Mouse (Mus musculus): ENCODE results near the gene Lamb1. TPM values are rescaled to one million over a fixed set of nuclear protein-coding genes. Genes with fewer than 3 reads are reported as not detected.

Gene Lamb1
- polyA plus RNA-seq, 1 experiment from 2014 or later, result 24.4 TPM

GRCm38 (mm10) chr12:31317670-31318408 lies 52.8 kb downstream of the Lamb1 start:
- 89% methylated on average over 7 of the region's 7 CpGs for WGBS

GRCm38 (mm10) chr12:31318409-31318963 lies 53.5 kb downstream of the Lamb1 start:
- DNase-seq (ENCODE audit: low spot score), result no peak
- no peak for ATAC-seq (replicated peaks; ENCODE audit: low FRiP score)
- no peaks in the 10 kb centered on the region for H3K9me3 ChIP-seq (ENCODE audit: control insufficient read depth, low read length)
- no peak overlapping the region for H3K9ac ChIP-seq (ENCODE audit: low read length)
- H3K4me2 ChIP-seq (ENCODE audit: low read depth, low read length, severe bottlenecking), result no peak overlapping the region
- no peak overlapping the region for H3K4me3 ChIP-seq (ENCODE audit: low read depth, low read length)
- WGBS, result 93% methylated on average over 10 of the region's 10 CpGs
- no peaks in the 10 kb centered on the region for H3K4me1 ChIP-seq (replicated peaks; ENCODE audit: control insufficient read depth, insufficient read depth, low read length)
- no peaks in the 10 kb centered on the region for H3K36me3 ChIP-seq (ENCODE audit: control insufficient read depth, insufficient read depth, low read length)
- H3K27me3 ChIP-seq (ENCODE audit: control insufficient read depth, insufficient read depth, low read length), result no peaks in the 10 kb centered on the region
- H3K27ac ChIP-seq (ENCODE audit: low read depth, low read length), result no peak overlapping the region

More at GRCm38 (mm10) chr12:31317670-31318408, 52.8 kb downstream of the Lamb1 start:
- Histone ChIP-seq H3K27me3 (ENCODE audit: control insufficient read depth, insufficient read depth, low read length) (no peaks in the 10 kb centered on the region), H3K4me3 (ENCODE audit: low read depth, low read length) (no peak overlapping the region), H3K27ac (ENCODE audit: low read depth, low read length) (no peak overlapping the region), H3K4me2 (ENCODE audit: low read depth, low read length, severe bottlenecking) (no peak overlapping the region), H3K36me3 (ENCODE audit: control insufficient read depth, insufficient read depth, low read length) (no peaks in the 10 kb centered on the region), H3K9ac (ENCODE audit: low read length) (no peak overlapping the region), H3K9me3 (ENCODE audit: control insufficient read depth, low read length) (no peaks in the 10 kb centered on the region), H3K4me1 (replicated peaks; ENCODE audit: control insufficient read depth, insufficient read depth, low read length) (no peaks in the 10 kb centered on the region)
- DNase-seq (ENCODE audit: low spot score) (no peak), ATAC-seq (replicated peaks; ENCODE audit: low FRiP score) (no peak)

GRCm38 (mm10) chr12:31320817-31321216 lies 55.8 kb downstream of the Lamb1 start:
- 85% methylated on average over 13 of the region's 13 CpGs for WGBS
- Histone ChIP-seq H3K27me3 (ENCODE audit: control insufficient read depth, insufficient read depth, low read length) (no peaks in the 10 kb centered on the region), H3K9me3 (ENCODE audit: control insufficient read depth, low read length) (no peaks in the 10 kb centered on the region), H3K36me3 (ENCODE audit: control insufficient read depth, insufficient read depth, low read length) (no peaks in the 10 kb centered on the region), H3K4me3 (ENCODE audit: low read depth, low read length) (no peak overlapping the region), H3K4me1 (replicated peaks; ENCODE audit: control insufficient read depth, insufficient read depth, low read length) (no peaks in the 10 kb centered on the region), H3K9ac (ENCODE audit: low read length) (no peak overlapping the region), H3K4me2 (ENCODE audit: low read depth, low read length, severe bottlenecking) (no peak overlapping the region), H3K27ac (ENCODE audit: low read depth, low read length) (no peak overlapping the region)
- no peak for DNase-seq (ENCODE audit: low spot score)
- no peak for ATAC-seq (replicated peaks; ENCODE audit: low FRiP score)

GRCm38 (mm10) chr12:31321532-31321931 lies 56.5 kb downstream of the Lamb1 start:
- H3K27me3 ChIP-seq (ENCODE audit: control insufficient read depth, insufficient read depth, low read length), result no peaks in the 10 kb centered on the region
- DNase-seq (ENCODE audit: low spot score), result no peak
- no peak for ATAC-seq (replicated peaks; ENCODE audit: low FRiP score)

GRCm38 (mm10) chr12:31323136-31323695 lies 58.2 kb downstream of the Lamb1 start:
- Histone ChIP-seq H3K9ac (ENCODE audit: low read length) (no peak overlapping the region), H3K27me3 (ENCODE audit: control insufficient read depth, insufficient read depth, low read length) (no peaks in the 10 kb centered on the region), H3K27ac (ENCODE audit: low read depth, low read length) (no peak overlapping the region), H3K36me3 (ENCODE audit: control insufficient read depth, insufficient read depth, low read length) (no peaks in the 10 kb centered on the region), H3K9me3 (ENCODE audit: control insufficient read depth, low read length) (no peaks in the 10 kb centered on the region), H3K4me2 (ENCODE audit: low read depth, low read length, severe bottlenecking) (no peak overlapping the region), H3K4me1 (replicated peaks; ENCODE audit: control insufficient read depth, insufficient read depth, low read length) (no peaks in the 10 kb centered on the region), H3K4me3 (ENCODE audit: low read depth, low read length) (no peak overlapping the region)
- no peak for DNase-seq (ENCODE audit: low spot score)
- 93% methylated on average over 9 of the region's 9 CpGs for WGBS
- no peak for ATAC-seq (replicated peaks; ENCODE audit: low FRiP score)

More at GRCm38 (mm10) chr12:31321532-31321931, 56.5 kb downstream of the Lamb1 start:
- 93% methylated on average over 1 of the region's 1 CpGs for WGBS
- Histone ChIP-seq H3K4me1 (replicated peaks; ENCODE audit: control insufficient read depth, insufficient read depth, low read length) (no peaks in the 10 kb centered on the region), H3K4me2 (ENCODE audit: low read depth, low read length, severe bottlenecking) (no peak overlapping the region), H3K27ac (ENCODE audit: low read depth, low read length) (no peak overlapping the region), H3K9me3 (ENCODE audit: control insufficient read depth, low read length) (no peaks in the 10 kb centered on the region), H3K36me3 (ENCODE audit: control insufficient read depth, insufficient read depth, low read length) (no peaks in the 10 kb centered on the region), H3K4me3 (ENCODE audit: low read depth, low read length) (no peak overlapping the region), H3K9ac (ENCODE audit: low read length) (no peak overlapping the region)

- Histone ChIP-seq H3K4me2 (ENCODE audit: low read depth, low read length, severe bottlenecking) (no peak overlapping the region), H3K4me3 (ENCODE audit: low read depth, low read length) (no peak overlapping the region), H3K27me3 (ENCODE audit: control insufficient read depth, insufficient read depth, low read length) (no peaks in the 10 kb centered on the region), H3K9ac (ENCODE audit: low read length) (no peak overlapping the region), H3K9me3 (ENCODE audit: control insufficient read depth, low read length) (no peaks in the 10 kb centered on the region), H3K27ac (ENCODE audit: low read depth, low read length) (no peak overlapping the region), H3K36me3 (ENCODE audit: control insufficient read depth, insufficient read depth, low read length) (no peaks in the 10 kb centered on the region), H3K4me1 (replicated peaks; ENCODE audit: control insufficient read depth, insufficient read depth, low read length) (no peaks in the 10 kb centered on the region)
- ATAC-seq (replicated peaks; ENCODE audit: low FRiP score), result no peak
- DNase-seq (ENCODE audit: low spot score), result no peak
- 92% methylated on average over 9 of the region's 9 CpGs for WGBS
Observed at GRCm38 (mm10) chr12:31327139-31327538, 62.1 kb downstream of the Lamb1 start.

- Histone ChIP-seq H3K27ac (ENCODE audit: low read depth, low read length) (no peak overlapping the region), H3K4me1 (replicated peaks; ENCODE audit: control insufficient read depth, insufficient read depth, low read length) (no peaks in the 10 kb centered on the region), H3K36me3 (ENCODE audit: control insufficient read depth, insufficient read depth, low read length) (peaks cover 5% of the 10 kb centered on the region), H3K4me2 (ENCODE audit: low read depth, low read length, severe bottlenecking) (no peak overlapping the region), H3K4me3 (ENCODE audit: low read depth, low read length) (no peak overlapping the region), H3K9ac (ENCODE audit: low read length) (no peak overlapping the region), H3K27me3 (ENCODE audit: control insufficient read depth, insufficient read depth, low read length) (no peaks in the 10 kb centered on the region), H3K9me3 (ENCODE audit: control insufficient read depth, low read length) (no peaks in the 10 kb centered on the region)
- 98% methylated on average over 1 of the region's 1 CpGs for WGBS
- ATAC-seq (replicated peaks; ENCODE audit: low FRiP score) (no peak), DNase-seq (ENCODE audit: low spot score) (no peak)
Observed at GRCm38 (mm10) chr12:31333261-31333660, 68.2 kb downstream of the Lamb1 start.

- no peaks in the 10 kb centered on the region for H3K9me3 ChIP-seq (ENCODE audit: control insufficient read depth, low read length)
- no peak for ATAC-seq (replicated peaks; ENCODE audit: low FRiP score)
- H3K4me1 ChIP-seq (replicated peaks; ENCODE audit: control insufficient read depth, insufficient read depth, low read length), result no peaks in the 10 kb centered on the region; the same call in 1 of the 2 replicates
- no peaks in the 10 kb centered on the region for H3K36me3 ChIP-seq (ENCODE audit: control insufficient read depth, insufficient read depth, low read length)
- peak overlapping the region; percentile 85 for H3K9ac ChIP-seq (ENCODE audit: low read length)
- no peak overlapping the region for H3K27ac ChIP-seq (ENCODE audit: low read depth, low read length)
- 32% methylated on average over 15 of the region's 15 CpGs for WGBS
- H3K4me2 ChIP-seq (ENCODE audit: low read depth, low read length, severe bottlenecking), result peak overlapping the region; percentile 71
- DNase-seq (ENCODE audit: low spot score), result no peak
- peak overlapping the region; percentile 85 for H3K4me3 ChIP-seq (ENCODE audit: low read depth, low read length)
- no peaks in the 10 kb centered on the region for H3K27me3 ChIP-seq (ENCODE audit: control insufficient read depth, insufficient read depth, low read length)
Observed at GRCm38 (mm10) chr12:31350191-31350943, 85.3 kb downstream of the Lamb1 start.

Measured in forebrain, embryonic 11.5 days (tissue).